Mouse (Mus musculus): Measurements from ENCODE around the gene Gpr155. TPM values are rescaled to one million over a fixed set of nuclear protein-coding genes. Genes with fewer than 3 reads are reported as not detected.

Gene Gpr155
- polyA plus RNA-seq, 1 experiment from 2014 or later = 6.2 TPM

DNA sequence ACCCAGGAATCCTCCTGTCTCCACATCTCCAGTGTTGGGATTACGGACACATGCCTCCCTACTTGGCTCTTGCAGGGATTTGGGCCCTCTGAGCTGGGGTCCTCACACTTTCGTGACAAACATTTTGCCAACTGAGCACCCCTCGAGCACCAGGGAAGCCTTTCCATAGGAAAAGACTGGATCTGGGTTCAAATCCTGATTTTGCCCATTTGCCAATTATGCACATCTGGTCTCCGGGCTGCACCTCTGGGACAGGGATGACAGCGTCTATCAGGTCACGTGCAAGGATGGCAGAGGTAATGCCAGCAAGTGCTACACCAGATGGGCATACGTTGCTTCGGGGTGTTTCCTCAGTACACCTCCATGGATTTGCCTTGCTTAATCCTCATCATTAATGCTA lies 23.7 kb upstream of the Gpr155 start:
- Histone ChIP-seq H3K4me2 (ENCODE audit: low read depth, low read length) (no peak overlapping the region), H3K36me3 (ENCODE audit: control insufficient read depth, insufficient read depth) (no peaks in the 10 kb centered on the region), H3K27me3 (ENCODE audit: control insufficient read depth, insufficient read depth, low read length) (no peaks in the 10 kb centered on the region), H3K27ac (ENCODE audit: low read length) (no peak overlapping the region), H3K4me1 (ENCODE audit: control insufficient read depth, insufficient read depth, low read length) (no peaks in the 10 kb centered on the region), H3K4me3 (ENCODE audit: low read length) (no peak overlapping the region), H3K9ac (ENCODE audit: low read length) (no peak overlapping the region), H3K9me3 (replicated peaks; ENCODE audit: control insufficient read depth, low read length) (no peaks in the 10 kb centered on the region)
- no peak for ATAC-seq (replicated peaks; ENCODE audit: extremely low read depth, insufficient read depth, low FRiP score)
- WGBS = 89% methylated on average over 8 of the region's 8 CpGs

DNA sequence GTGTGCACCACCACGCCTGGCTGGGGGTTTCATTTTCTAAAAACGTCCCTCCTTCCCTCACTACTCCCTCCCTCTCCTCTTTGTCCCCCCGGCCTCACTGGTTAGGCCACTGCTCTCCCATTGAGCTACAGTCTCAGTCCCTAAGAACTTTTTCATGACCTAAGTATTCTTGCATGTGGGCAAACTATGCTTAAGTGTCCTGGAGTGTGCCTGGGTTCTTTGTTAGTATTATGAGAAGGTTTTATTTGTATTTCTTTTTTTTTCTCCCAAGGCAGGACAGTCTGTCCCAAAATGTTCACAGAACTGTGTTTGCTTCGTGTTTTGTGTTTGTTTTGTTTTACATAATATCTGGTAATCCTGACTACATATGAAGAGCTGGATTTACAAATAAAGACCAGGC lies 21.3 kb upstream of the Gpr155 start:
- Histone ChIP-seq H3K4me1 (ENCODE audit: control insufficient read depth, insufficient read depth, low read length) (no peaks in the 10 kb centered on the region), H3K36me3 (ENCODE audit: control insufficient read depth, insufficient read depth) (no peaks in the 10 kb centered on the region), H3K27me3 (ENCODE audit: control insufficient read depth, insufficient read depth, low read length) (no peaks in the 10 kb centered on the region), H3K4me2 (ENCODE audit: low read depth, low read length) (no peak overlapping the region), H3K9me3 (replicated peaks; ENCODE audit: control insufficient read depth, low read length) (no peaks in the 10 kb centered on the region), H3K27ac (ENCODE audit: low read length) (no peak overlapping the region), H3K9ac (ENCODE audit: low read length) (no peak overlapping the region), H3K4me3 (ENCODE audit: low read length) (no peak overlapping the region)
- 50% methylated on average over 4 of the region's 4 CpGs for WGBS
- ATAC-seq (replicated peaks; ENCODE audit: extremely low read depth, insufficient read depth, low FRiP score) = no peak

DNA sequence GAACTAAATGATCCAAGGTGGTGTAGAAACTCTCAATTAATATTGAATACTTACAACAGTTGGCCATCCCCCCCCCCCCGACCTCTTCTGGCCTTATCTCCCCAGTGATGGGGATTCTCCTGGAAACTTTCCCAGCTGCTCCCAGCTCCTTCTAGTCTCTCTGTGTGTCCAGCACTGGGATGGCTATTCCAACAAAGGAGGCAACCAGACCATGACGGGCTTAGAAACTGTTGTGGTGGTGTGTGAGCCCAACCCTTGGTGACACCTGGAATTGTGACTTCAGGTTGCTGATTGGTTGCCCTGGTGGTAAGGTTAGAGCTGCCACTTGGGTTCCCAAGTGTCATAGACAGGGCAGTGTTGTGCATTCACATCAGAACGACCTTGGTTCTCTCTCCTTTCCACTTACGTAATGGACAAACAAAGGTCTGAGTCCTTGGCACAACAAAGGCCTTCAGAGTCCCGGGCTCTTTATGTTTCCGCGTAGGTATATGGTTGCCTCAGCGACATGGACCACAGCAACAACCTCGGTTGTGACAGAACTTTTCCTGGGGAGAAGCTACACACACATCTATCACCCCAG lies 20.1 kb upstream of the Gpr155 start:
- no peak overlapping the region for H3K4me3 ChIP-seq (ENCODE audit: low read length)
- no peak overlapping the region for H3K9ac ChIP-seq (ENCODE audit: low read length)
- H3K27ac ChIP-seq (ENCODE audit: low read length) = no peak overlapping the region
- no peak for ATAC-seq (replicated peaks; ENCODE audit: extremely low read depth, insufficient read depth, low FRiP score)
- no peaks in the 10 kb centered on the region for H3K36me3 ChIP-seq (ENCODE audit: control insufficient read depth, insufficient read depth)
- no peaks in the 10 kb centered on the region for H3K9me3 ChIP-seq (replicated peaks; ENCODE audit: control insufficient read depth, low read length)
- no peak overlapping the region for H3K4me2 ChIP-seq (ENCODE audit: low read depth, low read length)
- no peaks in the 10 kb centered on the region for H3K4me1 ChIP-seq (ENCODE audit: control insufficient read depth, insufficient read depth, low read length)
- 79% methylated on average over 9 of the region's 9 CpGs for WGBS
- no peaks in the 10 kb centered on the region for H3K27me3 ChIP-seq (ENCODE audit: control insufficient read depth, insufficient read depth, low read length)

DNA sequence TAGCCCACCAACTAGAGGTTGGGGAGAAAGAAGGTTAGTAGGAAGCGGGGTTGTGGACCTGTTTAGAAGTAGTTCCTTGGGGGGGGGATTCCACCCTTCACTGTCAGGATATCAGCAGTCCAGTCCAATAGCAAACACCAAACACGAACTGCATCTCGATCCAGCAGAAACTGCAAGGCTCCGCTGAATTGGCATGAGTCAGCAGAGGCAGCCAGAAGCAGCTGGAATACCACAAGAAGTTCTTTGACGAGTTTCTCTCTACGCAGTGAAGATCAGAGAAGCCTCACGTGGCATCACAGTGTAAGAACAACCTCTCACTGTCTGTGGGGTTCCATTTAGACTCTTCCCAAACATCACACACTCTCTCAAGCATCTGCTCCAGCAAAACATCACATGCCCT lies 18.6 kb upstream of the Gpr155 start:
- H3K4me1 ChIP-seq (ENCODE audit: control insufficient read depth, insufficient read depth, low read length) = no peaks in the 10 kb centered on the region
- H3K36me3 ChIP-seq (ENCODE audit: control insufficient read depth, insufficient read depth) = no peaks in the 10 kb centered on the region
- WGBS = 84% methylated on average over 7 of the region's 7 CpGs
- no peak overlapping the region for H3K4me3 ChIP-seq (ENCODE audit: low read length)
- H3K27ac ChIP-seq (ENCODE audit: low read length) = no peak overlapping the region
- H3K4me2 ChIP-seq (ENCODE audit: low read depth, low read length) = no peak overlapping the region
- H3K9me3 ChIP-seq (replicated peaks; ENCODE audit: control insufficient read depth, low read length) = no peaks in the 10 kb centered on the region
- no peak overlapping the region for H3K9ac ChIP-seq (ENCODE audit: low read length)
- ATAC-seq (replicated peaks; ENCODE audit: extremely low read depth, insufficient read depth, low FRiP score) = no peak
- H3K27me3 ChIP-seq (ENCODE audit: control insufficient read depth, insufficient read depth, low read length) = no peaks in the 10 kb centered on the region

DNA sequence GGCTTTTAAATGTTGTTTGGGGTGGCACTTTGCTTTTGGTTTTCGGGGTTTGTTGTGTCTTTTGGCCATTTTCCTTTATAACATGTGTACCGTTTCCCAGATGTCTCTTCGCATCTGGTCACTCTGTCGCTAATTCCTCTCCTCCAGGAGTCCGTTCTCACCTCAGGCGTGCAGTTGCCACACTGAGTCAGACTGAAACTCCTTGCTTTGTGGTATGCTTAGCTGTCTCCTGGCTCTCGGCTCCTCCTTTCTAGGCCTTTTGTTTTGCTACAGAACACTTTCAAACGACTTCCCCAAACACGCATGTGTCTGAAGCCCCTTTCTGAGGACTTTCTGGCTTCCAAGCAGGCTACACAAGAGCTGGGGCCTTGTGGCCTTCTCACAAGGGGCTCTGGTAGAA lies 18.1 kb upstream of the Gpr155 start:
- no peaks in the 10 kb centered on the region for H3K27me3 ChIP-seq (ENCODE audit: control insufficient read depth, insufficient read depth, low read length)
- no peak overlapping the region for H3K27ac ChIP-seq (ENCODE audit: low read length)
- ATAC-seq (replicated peaks; ENCODE audit: extremely low read depth, insufficient read depth, low FRiP score) = no peak
- no peak overlapping the region for H3K4me2 ChIP-seq (ENCODE audit: low read depth, low read length)
- H3K4me3 ChIP-seq (ENCODE audit: low read length) = no peak overlapping the region
- H3K4me1 ChIP-seq (ENCODE audit: control insufficient read depth, insufficient read depth, low read length) = no peaks in the 10 kb centered on the region
- WGBS = 79% methylated on average over 9 of the region's 9 CpGs
- no peaks in the 10 kb centered on the region for H3K9me3 ChIP-seq (replicated peaks; ENCODE audit: control insufficient read depth, low read length)
- no peak overlapping the region for H3K9ac ChIP-seq (ENCODE audit: low read length)
- no peaks in the 10 kb centered on the region for H3K36me3 ChIP-seq (ENCODE audit: control insufficient read depth, insufficient read depth)

DNA sequence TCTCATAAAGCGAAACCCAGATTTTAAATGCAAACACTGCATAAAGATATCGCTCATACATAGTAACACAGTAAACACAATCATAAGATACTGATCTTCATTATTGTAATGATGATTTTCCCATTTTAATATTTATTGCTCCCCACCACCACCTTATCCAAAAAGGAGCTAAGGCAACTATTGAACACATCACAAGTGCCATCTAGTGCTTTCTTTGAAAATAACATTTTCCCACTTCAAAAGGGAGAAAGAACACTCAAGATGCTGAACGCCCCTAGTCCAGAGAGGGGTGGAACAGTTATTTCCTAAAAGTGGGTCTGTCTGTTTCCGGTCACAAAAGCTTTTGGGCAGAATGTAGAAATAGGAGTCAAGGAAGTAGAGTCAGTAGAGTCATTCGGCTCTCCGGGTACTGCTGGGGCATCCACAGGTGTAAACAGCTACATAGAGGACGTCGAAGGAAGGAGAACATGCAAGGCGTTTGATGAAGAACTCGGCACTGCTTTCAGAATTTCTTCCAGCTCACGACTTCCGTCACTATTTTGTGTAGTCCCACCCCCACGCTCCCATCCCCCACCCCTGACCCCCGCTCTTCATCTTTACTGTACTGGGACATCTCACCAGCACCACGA lies 17.1 kb upstream of the Gpr155 start:
- no peaks in the 10 kb centered on the region for H3K9me3 ChIP-seq (replicated peaks; ENCODE audit: control insufficient read depth, low read length)

GRCm38 (mm10) chr2:73401689-73402088 lies 15.3 kb upstream of the Gpr155 start:
- H3K9me3 ChIP-seq (replicated peaks; ENCODE audit: control insufficient read depth, low read length) = no peaks in the 10 kb centered on the region
- 68% methylated on average over 1 of the region's 1 CpGs for WGBS
- no peak for ATAC-seq (replicated peaks; ENCODE audit: extremely low read depth, insufficient read depth, low FRiP score)
- H3K9ac ChIP-seq (ENCODE audit: low read length) = no peak overlapping the region
- H3K27me3 ChIP-seq (ENCODE audit: control insufficient read depth, insufficient read depth, low read length) = no peaks in the 10 kb centered on the region
- no peak overlapping the region for H3K27ac ChIP-seq (ENCODE audit: low read length)
- no peak overlapping the region for H3K4me2 ChIP-seq (ENCODE audit: low read depth, low read length)
- no peaks in the 10 kb centered on the region for H3K36me3 ChIP-seq (ENCODE audit: control insufficient read depth, insufficient read depth)
- no peak overlapping the region for H3K4me3 ChIP-seq (ENCODE audit: low read length)
- H3K4me1 ChIP-seq (ENCODE audit: control insufficient read depth, insufficient read depth, low read length) = no peaks in the 10 kb centered on the region

More for the DNA sequence above, 17.1 kb upstream of the Gpr155 start:
- no peaks in the 10 kb centered on the region for H3K27me3 ChIP-seq (ENCODE audit: control insufficient read depth, insufficient read depth, low read length)
- H3K9ac ChIP-seq (ENCODE audit: low read length) = no peak overlapping the region
- no peaks in the 10 kb centered on the region for H3K36me3 ChIP-seq (ENCODE audit: control insufficient read depth, insufficient read depth)
- no peak for ATAC-seq (replicated peaks; ENCODE audit: extremely low read depth, insufficient read depth, low FRiP score)
- no peak overlapping the region for H3K27ac ChIP-seq (ENCODE audit: low read length)
- 67% methylated on average over 15 of the region's 15 CpGs for WGBS
- H3K4me2 ChIP-seq (ENCODE audit: low read depth, low read length) = no peak overlapping the region
- no peaks in the 10 kb centered on the region for H3K4me1 ChIP-seq (ENCODE audit: control insufficient read depth, insufficient read depth, low read length)
- H3K4me3 ChIP-seq (ENCODE audit: low read length) = no peak overlapping the region

- no peak for ATAC-seq (replicated peaks; ENCODE audit: extremely low read depth, insufficient read depth, low FRiP score)
- Histone ChIP-seq H3K4me2 (ENCODE audit: low read depth, low read length) (no peak overlapping the region), H3K9ac (ENCODE audit: low read length) (no peak overlapping the region), H3K4me1 (ENCODE audit: control insufficient read depth, insufficient read depth, low read length) (no peaks in the 10 kb centered on the region), H3K27ac (ENCODE audit: low read length) (no peak overlapping the region), H3K9me3 (replicated peaks; ENCODE audit: control insufficient read depth, low read length) (no peaks in the 10 kb centered on the region), H3K4me3 (ENCODE audit: low read length) (no peak overlapping the region), H3K27me3 (ENCODE audit: control insufficient read depth, insufficient read depth, low read length) (no peaks in the 10 kb centered on the region), H3K36me3 (ENCODE audit: control insufficient read depth, insufficient read depth) (no peaks in the 10 kb centered on the region)
- WGBS = 92% methylated on average over 2 of the region's 2 CpGs
Observed at GRCm38 (mm10) chr2:73397476-73397875, 11.1 kb upstream of the Gpr155 start.

DNA sequence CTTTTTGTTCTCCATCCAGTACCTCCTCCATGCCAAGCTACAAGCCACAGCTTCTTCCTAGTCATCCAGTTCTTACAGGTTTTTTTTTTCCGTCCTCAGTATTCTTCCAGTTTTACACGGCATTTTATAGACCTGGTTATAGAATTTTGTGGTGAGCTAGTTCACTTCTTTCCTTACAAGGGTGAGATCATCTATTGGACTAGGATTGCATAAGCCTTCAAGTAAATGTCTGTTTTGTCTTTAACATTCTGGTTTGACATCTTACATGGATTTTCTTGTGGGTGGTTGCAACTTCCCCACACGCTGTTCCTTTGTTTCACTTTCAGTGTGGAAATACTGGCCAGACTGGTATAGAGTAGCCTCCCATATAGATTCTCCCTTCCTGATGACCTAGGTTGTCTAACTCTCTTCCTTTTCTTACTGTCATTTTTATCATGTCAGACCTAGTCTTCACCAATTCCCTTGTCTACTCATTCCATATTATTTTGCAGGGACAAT lies 10.5 kb upstream of the Gpr155 start:
- Histone ChIP-seq H3K27me3 (ENCODE audit: control insufficient read depth, insufficient read depth, low read length) (no peaks in the 10 kb centered on the region), H3K4me1 (ENCODE audit: control insufficient read depth, insufficient read depth, low read length) (no peaks in the 10 kb centered on the region), H3K9ac (ENCODE audit: low read length) (no peak overlapping the region), H3K9me3 (replicated peaks; ENCODE audit: control insufficient read depth, low read length) (no peaks in the 10 kb centered on the region), H3K36me3 (ENCODE audit: control insufficient read depth, insufficient read depth) (no peaks in the 10 kb centered on the region), H3K27ac (ENCODE audit: low read length) (no peak overlapping the region), H3K4me3 (ENCODE audit: low read length) (no peak overlapping the region), H3K4me2 (ENCODE audit: low read depth, low read length) (no peak overlapping the region)
- WGBS = 79% methylated on average over 3 of the region's 3 CpGs
- ATAC-seq (replicated peaks; ENCODE audit: extremely low read depth, insufficient read depth, low FRiP score) = no peak

All from heart, embryonic 16.5 days (tissue).